Mouse (Mus musculus) kidney, postnatal 14 days (tissue): ENCODE measurements around the gene Prss44.

Experiments used
- DNase-seq: peaks from one replicate; pipeline ENCODE4 v3.0.0; 2022; ENCODE audit warnings: mixed read lengths

The Prss44 gene

GRCm38 (mm10) chr9:110834411-110834810 is 20.6 kb downstream of the Prss44 start, which contains the start of gene Prss45:
Prss45 (plus strand) TSS chr9:110834588.
- DNase-seq: no peak

- DNase-seq: no peak
These were observed 21.2 kb downstream of the Prss44 start for GRCm38 (mm10) chr9:110834961-110835360.

GRCm38 (mm10) chr9:110836112-110836511 is 22.3 kb downstream of the Prss44 start:
- no peak for DNase-seq

- DNase-seq: no peak
These were observed 27.1 kb downstream of the Prss44 start for GRCm38 (mm10) chr9:110840905-110841304.

- peak; percentile 47 for DNase-seq
These were observed 27.6 kb downstream of the Prss44 start for GRCm38 (mm10) chr9:110841438-110841837.

GRCm38 (mm10) chr9:110844206-110844605 is 30.4 kb downstream of the Prss44 start, which contains the start of gene Prss46:
Prss46 (plus strand) TSS chr9:110844506.
- no peak for DNase-seq

GRCm38 (mm10) chr9:110849162-110849561 is 35.4 kb downstream of the Prss44 start:
- DNase-seq: no peak

- DNase-seq: no peak
These were observed 42.1 kb downstream of the Prss44 start for GRCm38 (mm10) chr9:110855903-110856302.

GRCm38 (mm10) chr9:110856920-110857319 is 43.1 kb downstream of the Prss44 start:
- peak; percentile 53 for DNase-seq

GRCm38 (mm10) chr9:110857781-110858472 is 44.1 kb downstream of the Prss44 start, which contains the start of gene Prss50:
Prss50 (plus strand) TSS chr9:110857967.
- DNase-seq: no peak

GRCm38 (mm10) chr9:110858523-110858922 is 44.7 kb downstream of the Prss44 start:
- no peak for DNase-seq

- DNase-seq: no peak
These were observed 45.3 kb downstream of the Prss44 start for GRCm38 (mm10) chr9:110858967-110859596.

- DNase-seq: peak; percentile 64
These were observed 57.2 kb downstream of the Prss44 start for GRCm38 (mm10) chr9:110871030-110871429.
